Mouse (Mus musculus) urinary bladder, postnatal 10 days (tissue): ENCODE measurements around the gene Apobec3.

Experiments
- DNase-seq: peaks from one replicate; pipeline ENCODE4 v3.0.0; 2022; ENCODE audit warnings: low spot score

Gene Apobec3

DNA sequence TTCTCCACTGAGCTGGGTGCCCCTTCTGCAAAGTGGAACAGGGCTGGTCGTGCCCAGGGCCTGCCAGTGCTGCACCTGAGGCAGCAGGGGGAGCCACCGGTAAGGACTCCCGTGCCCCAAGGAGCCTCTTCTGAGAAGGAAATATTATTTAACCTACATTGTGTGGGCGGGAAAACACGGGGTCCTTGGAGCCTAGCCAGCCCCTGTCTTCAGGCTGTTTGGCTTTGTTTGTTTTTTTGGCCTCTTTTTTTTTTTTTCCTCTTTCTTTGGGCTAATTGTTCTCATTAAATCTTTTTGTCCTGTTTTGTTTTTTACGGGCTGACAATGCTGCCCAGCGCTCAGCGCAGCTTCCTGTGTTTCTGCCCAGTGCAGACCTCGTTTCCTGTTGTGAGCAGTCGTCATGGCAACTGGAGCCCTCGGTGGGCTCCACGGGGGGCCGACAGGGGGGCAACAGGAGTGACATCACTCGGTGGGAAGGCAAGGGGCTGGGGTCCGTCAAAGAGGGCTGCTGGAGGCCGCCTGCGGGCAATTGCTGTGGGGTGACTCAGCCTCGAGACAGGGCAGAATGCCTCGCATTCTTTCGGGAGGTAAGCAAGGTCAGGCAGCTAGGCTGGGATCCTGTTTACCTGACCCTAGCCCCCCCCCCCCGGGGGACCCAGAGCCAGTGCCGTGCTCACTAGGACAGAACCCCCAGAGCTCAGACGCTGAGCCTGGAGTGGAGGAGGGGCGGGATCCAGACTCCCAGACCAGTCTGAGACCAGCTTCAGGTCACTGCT, 59.0 kb downstream of the Apobec3 start:
- no peak for DNase-seq

- no peak for DNase-seq
These were observed 59.8 kb downstream of the Apobec3 start for GRCm38 (mm10) chr15:79951226-79951625.

DNA sequence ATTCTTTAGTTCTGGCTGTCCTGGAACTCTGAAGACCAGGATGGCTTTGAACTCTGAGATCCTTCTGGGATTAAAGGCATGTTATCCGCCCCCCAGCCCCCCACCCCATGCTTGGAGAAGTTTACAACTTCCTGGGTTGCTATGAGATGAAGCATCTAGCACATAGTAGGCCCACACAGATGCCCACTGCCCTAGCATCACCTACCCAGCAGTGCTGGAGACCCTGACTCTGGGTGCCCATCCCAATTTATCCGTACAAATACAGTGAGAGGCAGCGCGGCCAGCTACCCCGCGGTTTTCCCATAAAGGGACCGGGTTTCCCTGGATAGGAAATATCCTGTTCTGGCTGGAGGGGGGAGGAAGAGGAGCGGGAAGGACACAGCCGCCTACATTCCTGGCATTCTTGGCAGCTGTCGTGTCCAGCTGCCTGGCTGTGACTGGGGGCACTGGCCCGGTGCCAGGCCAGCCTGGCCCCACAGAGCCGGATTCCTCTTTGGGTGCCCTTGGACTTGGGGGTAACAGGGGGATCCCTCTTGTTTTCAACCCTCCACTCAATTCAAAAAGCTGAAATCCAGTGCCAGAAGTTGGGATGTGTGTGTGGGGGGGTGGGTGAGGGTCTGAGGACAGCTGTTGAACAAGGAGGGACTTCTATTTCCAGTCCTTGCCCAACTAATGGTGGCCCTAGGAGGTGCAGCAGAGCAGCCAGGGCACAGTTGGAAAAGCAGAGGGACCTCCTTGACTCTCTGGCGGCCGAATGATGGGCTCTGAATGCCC, 60.5 kb downstream of the Apobec3 start:
- DNase-seq = no peak

GRCm38 (mm10) chr15:79952504-79953231, 61.2 kb downstream of the Apobec3 start:
- DNase-seq = no peak

- no peak for DNase-seq
These were observed 62.0 kb downstream of the Apobec3 start for GRCm38 (mm10) chr15:79953470-79953869.

DNA sequence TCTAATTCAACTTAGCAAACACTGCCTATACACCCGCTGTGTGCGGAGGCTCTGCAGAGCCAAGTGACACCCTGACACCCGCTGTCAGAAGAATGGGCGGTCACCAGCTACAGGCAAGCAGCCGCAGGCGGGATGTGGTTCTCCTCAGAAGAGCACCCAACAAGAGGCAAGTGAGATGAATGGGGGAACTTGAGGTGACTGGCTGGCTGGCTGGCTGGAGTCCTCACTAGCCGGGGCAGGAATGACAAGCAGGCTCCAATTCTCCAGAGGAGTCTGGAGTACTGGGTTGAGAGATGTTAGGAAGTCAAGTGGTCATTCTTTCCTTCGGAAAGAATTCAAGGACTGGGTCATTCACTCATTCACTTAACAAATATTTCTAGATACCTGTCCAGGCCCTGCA, 65.1 kb downstream of the Apobec3 start:
- DNase-seq = no peak

DNA sequence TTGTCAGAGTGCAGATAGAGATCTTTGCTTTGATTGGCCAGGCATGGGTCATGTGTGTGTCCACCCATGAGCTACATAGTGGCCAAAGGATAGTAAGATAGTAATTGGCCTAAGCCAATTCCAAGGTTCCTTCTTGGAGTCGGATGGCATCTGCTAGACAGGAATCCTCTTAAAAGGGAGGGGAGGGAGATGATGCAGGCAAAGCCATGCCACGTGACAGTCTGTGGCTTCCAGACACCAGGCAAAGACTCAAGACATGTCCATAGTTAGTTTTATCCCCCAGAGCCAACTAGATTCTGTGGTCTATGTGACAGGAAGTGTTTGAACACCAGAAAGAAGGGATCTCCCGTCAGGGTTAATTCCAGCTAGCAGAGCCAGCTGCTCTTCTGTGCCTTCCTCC, 67.0 kb downstream of the Apobec3 start:
- DNase-seq = no peak

DNA sequence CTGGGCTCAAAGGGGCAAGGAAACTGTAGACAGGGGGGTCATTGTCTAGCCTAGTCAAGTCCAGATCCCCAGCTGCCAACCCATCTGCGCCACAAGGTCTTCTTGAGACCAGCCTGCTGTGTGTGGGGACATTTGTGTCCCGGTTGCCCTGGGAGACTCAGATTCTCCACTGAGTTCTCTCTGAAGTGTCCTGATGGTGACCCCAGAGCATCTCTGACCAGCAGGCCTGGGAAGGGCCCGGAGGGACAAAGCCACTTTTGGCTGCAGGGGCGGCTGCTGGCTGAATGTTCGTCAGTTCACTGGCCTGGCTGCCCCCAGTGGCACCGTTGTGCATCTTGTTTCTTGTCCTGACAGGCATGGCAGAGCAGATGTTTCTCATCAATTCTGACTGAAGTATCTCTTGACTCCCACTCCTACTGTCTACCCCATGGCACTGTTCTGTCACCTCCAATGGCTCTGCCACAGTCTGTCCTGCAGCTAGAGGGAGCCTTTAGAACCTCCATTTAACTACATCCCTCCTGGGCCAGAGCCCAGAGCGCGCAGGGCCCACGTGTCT, 70.0 kb downstream of the Apobec3 start:
- DNase-seq = no peak

DNA sequence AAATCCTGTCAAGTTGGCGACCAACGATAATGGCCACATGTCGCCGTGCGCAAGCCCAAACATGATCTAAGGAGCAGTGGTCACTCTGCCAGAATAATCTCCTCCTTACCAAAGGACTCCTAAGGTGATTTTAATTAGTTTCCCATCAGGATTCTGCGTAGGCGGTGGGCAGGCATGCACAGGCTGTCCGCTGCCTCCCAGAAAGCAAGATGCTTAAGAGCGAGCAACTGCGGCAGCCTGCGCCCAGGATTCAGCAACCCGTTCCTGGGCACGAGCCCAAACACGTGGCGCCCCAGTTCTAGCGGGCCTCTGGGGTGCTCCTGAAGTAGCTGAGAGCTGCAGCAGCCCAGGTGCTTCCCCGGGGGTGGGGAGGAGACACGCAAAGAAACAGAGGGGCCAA, 71.2 kb downstream of the Apobec3 start:
- DNase-seq = no peak

DNA sequence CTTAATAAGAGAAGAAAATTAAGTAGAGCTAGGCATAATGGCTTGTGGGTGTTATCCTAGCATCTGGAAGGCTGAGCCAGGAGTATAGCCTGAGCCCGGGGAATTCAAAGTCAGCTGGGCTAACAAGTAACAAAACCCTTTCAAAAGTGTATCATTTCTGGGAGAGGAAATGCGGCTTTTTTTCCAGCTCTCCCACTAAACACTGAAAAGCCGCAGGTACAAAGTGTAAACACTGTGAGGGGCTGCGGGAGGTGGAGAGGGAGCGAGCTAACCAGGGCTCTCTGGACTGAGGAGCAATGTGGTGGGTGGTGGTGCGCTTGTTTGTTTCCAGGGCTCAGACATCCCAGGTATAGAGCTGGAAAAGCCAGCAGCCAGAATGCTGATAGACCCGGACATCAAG, 72.9 kb downstream of the Apobec3 start:
- no peak for DNase-seq
